Mouse (Mus musculus) cerebellum, adult 11-12 months (tissue): ENCODE measurements around the gene Gm9857.

Source experiments
- DNase-seq: peaks from one replicate; pipeline ENCODE4 v3.0.0; 2022

Gene Gm9857

GRCm38 (mm10) chr3:108921822-108922221 lies 18.4 kb downstream of the Gm9857 start:
- no peak for DNase-seq

- no peak for DNase-seq
Measured at GRCm38 (mm10) chr3:108920442-108921070, 19.7 kb downstream of the Gm9857 start.

- DNase-seq: no peak
Measured at GRCm38 (mm10) chr3:108918852-108919251, 21.4 kb downstream of the Gm9857 start.

- DNase-seq: no peak
Measured at GRCm38 (mm10) chr3:108917986-108918385, 22.3 kb downstream of the Gm9857 start.

GRCm38 (mm10) chr3:108916857-108917256 lies 23.4 kb downstream of the Gm9857 start:
- DNase-seq: no peak

- peak; percentile 67 for DNase-seq
Measured at GRCm38 (mm10) chr3:108915999-108916398, 24.2 kb downstream of the Gm9857 start.

GRCm38 (mm10) chr3:108911548-108912413 lies 28.5 kb downstream of the Gm9857 start, which contains the start of gene Prpf38b:
Gene Prpf38b, minus strand, starts transcription at chr3:108911727.
- DNase-seq: peak; percentile 95

- DNase-seq: peak; percentile 76
Measured at GRCm38 (mm10) chr3:108911081-108911547, 29.1 kb downstream of the Gm9857 start.

GRCm38 (mm10) chr3:108910303-108911080 lies 29.8 kb downstream of the Gm9857 start:
- DNase-seq: peak; percentile 89

GRCm38 (mm10) chr3:108902934-108903333 lies 37.3 kb downstream of the Gm9857 start:
- no peak for DNase-seq

- no peak for DNase-seq
Measured at GRCm38 (mm10) chr3:108902038-108902437, 38.2 kb downstream of the Gm9857 start.

- DNase-seq: no peak
Measured at GRCm38 (mm10) chr3:108900681-108901080, 39.6 kb downstream of the Gm9857 start.

GRCm38 (mm10) chr3:108900147-108900546 lies 40.1 kb downstream of the Gm9857 start:
- DNase-seq: no peak

GRCm38 (mm10) chr3:108898640-108899039 lies 41.6 kb downstream of the Gm9857 start:
- no peak for DNase-seq

GRCm38 (mm10) chr3:108892914-108893313 lies 47.3 kb downstream of the Gm9857 start:
- no peak for DNase-seq

- DNase-seq: no peak
Measured at GRCm38 (mm10) chr3:108892080-108892479, 48.2 kb downstream of the Gm9857 start.
